Mouse (Mus musculus) myocyte (in vitro differentiated cells): ENCODE measurements around the gene Strada.

Experiments
- CEBPB ChIP-seq: IDR thresholded peaks from 2 replicates; pipeline ENCODE4 v1.6.1; 2011; ENCODE audit warnings: mild to moderate bottlenecking, moderate library complexity; ENCODE audit not compliant: poor library complexity, insufficient read depth, severe bottlenecking
- E2F4 ChIP-seq: IDR thresholded peaks from one replicate; pipeline ENCODE4 v1.6.1; 2011; ENCODE audit warnings: mild to moderate bottlenecking, control low read depth, moderate library complexity; ENCODE audit not compliant: insufficient read depth
- MAX ChIP-seq: IDR thresholded peaks from one replicate; pipeline ENCODE4 v1.6.1; 2011; ENCODE audit warnings: low read depth, mild to moderate bottlenecking, control low read depth
- MYOD1 ChIP-seq, 3 experiments: IDR thresholded peaks; one replicate each; pipeline ENCODE4 v1.6.1; 2011; ENCODE audit warnings: control low read depth in 2 of 3, low read depth in 2 of 3, mild to moderate bottlenecking in 2 of 3, moderate library complexity in 1 of 3; ENCODE audit not compliant: insufficient read length in 2 of 3, control insufficient read depth in 1 of 3
- MYOG ChIP-seq, 3 experiments: IDR thresholded peaks; one replicate each; pipeline ENCODE4 v1.6.1; 2011; ENCODE audit warnings: control low read depth in 2 of 3, low read depth in 2 of 3, mild to moderate bottlenecking in 2 of 3; ENCODE audit not compliant: insufficient read length in 2 of 3, control insufficient read depth in 1 of 3, insufficient read depth in 1 of 3
- POLR2A ChIP-seq: IDR thresholded peaks from one replicate; pipeline ENCODE4 v1.6.1; 2011; ENCODE audit warnings: low read depth, mild to moderate bottlenecking, control low read depth, moderate library complexity; ENCODE audit not compliant: insufficient read length
- POLR2AphosphoS2 ChIP-seq: IDR thresholded peaks from one replicate; pipeline ENCODE4 v1.6.1; 2011; ENCODE audit warnings: low read depth, control low read depth; ENCODE audit not compliant: insufficient read length
- SRF ChIP-seq: IDR thresholded peaks from one replicate; pipeline ENCODE4 v1.6.1; 2011; ENCODE audit warnings: low read depth; ENCODE audit not compliant: control insufficient read depth, insufficient read length
- TCF12 ChIP-seq: IDR thresholded peaks from one replicate; pipeline ENCODE4 v1.6.1; 2011; ENCODE audit warnings: mild to moderate bottlenecking, control low read depth; ENCODE audit not compliant: poor library complexity, insufficient read depth, severe bottlenecking
- TCF3 ChIP-seq: IDR thresholded peaks from one replicate; pipeline ENCODE4 v1.6.1; 2011; ENCODE audit warnings: low read depth, control low read depth; ENCODE audit not compliant: insufficient read length
- USF1 ChIP-seq: IDR thresholded peaks from one replicate; pipeline ENCODE4 v1.6.1; 2011; ENCODE audit warnings: low read depth, mild to moderate bottlenecking, control low read depth, moderate library complexity

GRCm38 (mm10) chr11:106158081-106158929 is 43.7 kb downstream of the Strada start:
- TF ChIP-seq POLR2A (no peak), TCF12 (no peak), USF1 (no peak), SRF (no peak), E2F4 (no peak), POLR2AphosphoS2 (peak; percentile 6), MAX (no peak), CEBPB (no peak), MYOD1 (IDR thresholded peaks at IDR 0.05; ENCODE audit: control insufficient read depth in 1 of 3, insufficient read length in 2 of 3, low read depth in 2 of 3) (no peak), TCF3 (no peak), MYOG (IDR thresholded peaks at IDR 0.05; ENCODE audit: control insufficient read depth in 1 of 3, insufficient read depth in 1 of 3, insufficient read length in 2 of 3, low read depth in 2 of 3) (no peak)
